Mouse (Mus musculus) Patski (cell line): ENCODE measurements at regions not wholly inside any gene's neighbourhood (a gene's known extent, or its start where the extent isn't known, plus 50 kb on each side); places are given as distances from the start of the nearest gene placed in this dataset.

ENCODE experiments used
- ATAC-seq: fragments of 100-300 bp; one replicate; pipeline ENCODE4 v1.8.0; 2021
- CTCF ChIA-PET: fragments of 350-600 bp; sonication (Branson Sonifier 250); formaldehyde crosslinking; loops from one replicate; lab custom pipeline; 2022; ENCODE audit warnings: inconsistent platforms; lab: Charles Lee
- POLR2A ChIA-PET: fragments of 350-600 bp; sonication (Branson Sonifier 250); formaldehyde crosslinking; loops from one replicate; lab custom pipeline; 2022; ENCODE audit warnings: antibody characterized with exemption, inconsistent platforms; lab: Charles Lee
- DNase-seq: peaks from one replicate; pipeline ENCODE4 v3.0.0-alpha.2; 2011; ENCODE audit warnings: low read depth, low spot score
- H3K27me3 ChIP-seq: fragments of 371-371 bp; one replicate; pipeline ENCODE4 v1.5.1; 2021
- CTCF ChIP-seq: fragments of 100-300 bp; IDR thresholded peaks from one replicate; pipeline ENCODE4 v1.5.1; 2021
- in situ Hi-C: fragments of 300-500 bp; cut with MboI; formaldehyde crosslinking; loops from 3 replicates; pipeline ENCODE4 v1.11.1; 2018; ENCODE audit warnings: low pct_unique_long_range_greater_than_20kb, mixed read lengths

DNA sequence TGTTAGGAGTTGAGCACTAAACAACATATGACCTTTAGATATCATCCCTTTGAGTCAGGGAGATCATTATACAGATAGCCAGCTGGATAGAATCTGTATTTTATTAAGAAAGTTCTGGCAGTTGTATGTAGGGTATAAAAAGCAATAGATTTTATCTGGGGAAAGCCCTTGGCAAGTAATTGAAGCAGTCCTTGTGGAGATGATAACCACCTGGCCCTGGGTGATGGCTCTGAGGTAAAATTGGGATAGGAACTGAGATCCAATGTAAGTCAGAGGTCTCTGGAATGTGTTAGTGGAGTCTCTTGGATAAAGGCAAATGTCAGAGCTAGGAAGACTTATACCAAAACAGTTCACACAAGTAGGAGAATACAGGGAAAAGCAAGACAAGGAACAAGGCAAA lies 1547.0 kb upstream of the Slc10a2 start:
- no peak for DNase-seq
- TF ChIP-seq CTCF, result no peak
- ChIA-PET POLR2A (no interaction called here), CTCF (no interaction called here)
- ATAC-seq, result no peak
- in situ Hi-C loops, result no loop called here
- H3K27me3 ChIP-seq, result no peaks in the 10 kb centered on the region

DNA sequence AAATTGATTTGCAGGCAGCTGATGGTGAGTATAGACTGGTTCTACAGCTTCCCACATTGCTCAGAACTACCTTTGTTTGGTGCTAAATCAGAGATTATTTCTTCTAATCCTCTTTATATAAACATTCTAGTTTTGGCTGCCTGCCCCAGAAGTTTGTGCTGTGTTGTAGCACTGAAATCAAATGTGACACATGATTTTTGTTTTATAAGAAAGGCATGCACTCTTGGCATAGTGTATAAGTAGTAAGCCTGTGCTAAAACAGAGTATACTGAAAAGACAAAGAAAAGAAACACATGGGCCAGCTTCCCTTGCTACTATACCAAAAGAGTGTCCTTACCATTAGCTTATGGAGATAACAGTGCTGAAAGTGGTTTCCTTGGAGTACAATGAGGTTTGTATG lies 1542.9 kb upstream of the Slc10a2 start:
- CTCF ChIA-PET, result no interaction called here
- no peak for TF ChIP-seq CTCF
- POLR2A ChIA-PET, result no interaction called here
- in situ Hi-C loops, result no loop called here
- no peaks in the 10 kb centered on the region for H3K27me3 ChIP-seq
- no peak for ATAC-seq
- no peak for DNase-seq

DNA sequence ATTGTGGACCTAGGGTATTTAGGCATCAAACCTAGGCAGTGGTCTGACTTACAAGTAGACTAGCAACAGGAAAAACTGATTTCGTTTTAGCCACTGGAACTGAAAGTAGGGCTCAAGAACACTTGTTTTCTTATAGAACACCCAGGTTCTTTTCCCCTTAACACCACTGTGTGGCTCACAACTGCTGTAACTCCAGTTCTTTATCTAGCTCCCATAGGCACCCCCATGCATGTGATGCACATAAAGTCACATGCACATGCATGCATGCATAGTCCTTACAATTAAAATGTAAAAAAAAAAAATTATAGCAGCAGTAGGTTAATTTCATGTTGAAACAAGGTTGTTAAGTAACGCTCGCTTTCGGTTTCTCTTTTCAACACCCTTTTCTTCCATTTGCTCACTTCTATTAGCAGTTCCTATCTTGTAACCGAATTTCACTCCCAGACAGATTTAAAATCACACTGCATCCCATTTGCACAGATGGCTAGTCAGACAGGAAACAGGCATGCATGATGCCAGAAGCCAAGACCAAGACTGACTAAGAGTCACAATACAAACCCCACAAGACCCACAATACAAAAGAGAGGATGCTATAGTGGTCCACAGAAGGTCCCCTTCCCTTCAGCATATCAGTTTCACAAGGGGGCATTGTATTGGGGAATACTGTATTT lies 1540.3 kb upstream of the Slc10a2 start:
- H3K27me3 ChIP-seq, result no peaks in the 10 kb centered on the region
- TF ChIP-seq CTCF, result no peak
- ATAC-seq, result no peak
- DNase-seq, result no peak
- in situ Hi-C loops, result no loop called here
- POLR2A ChIA-PET, result no interaction called here
- CTCF ChIA-PET, result no interaction called here

DNA sequence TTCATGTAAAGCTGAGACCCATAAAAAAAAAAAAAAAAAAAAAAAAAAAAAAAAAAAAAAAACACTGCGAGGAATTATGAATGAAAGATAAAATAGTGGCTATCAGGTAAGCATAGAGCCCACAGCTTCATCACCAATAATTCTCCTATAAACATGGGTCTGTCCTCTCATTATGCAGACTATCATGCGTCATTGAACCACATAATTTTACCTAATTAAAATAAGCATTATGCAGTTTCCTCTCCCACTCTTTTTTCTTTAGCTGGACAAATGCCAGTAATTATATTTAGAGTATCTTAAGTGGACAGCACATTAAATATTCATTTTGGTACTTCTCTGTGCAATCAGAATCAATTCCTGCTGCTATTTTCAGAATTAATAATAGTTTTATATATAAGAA lies 1539.2 kb upstream of the Slc10a2 start:
- TF ChIP-seq CTCF, result no peak
- ChIA-PET POLR2A (no interaction called here), CTCF (no interaction called here)
- no peak for DNase-seq
- ATAC-seq, result no peak
- in situ Hi-C loops, result no loop called here
- no peaks in the 10 kb centered on the region for H3K27me3 ChIP-seq

DNA sequence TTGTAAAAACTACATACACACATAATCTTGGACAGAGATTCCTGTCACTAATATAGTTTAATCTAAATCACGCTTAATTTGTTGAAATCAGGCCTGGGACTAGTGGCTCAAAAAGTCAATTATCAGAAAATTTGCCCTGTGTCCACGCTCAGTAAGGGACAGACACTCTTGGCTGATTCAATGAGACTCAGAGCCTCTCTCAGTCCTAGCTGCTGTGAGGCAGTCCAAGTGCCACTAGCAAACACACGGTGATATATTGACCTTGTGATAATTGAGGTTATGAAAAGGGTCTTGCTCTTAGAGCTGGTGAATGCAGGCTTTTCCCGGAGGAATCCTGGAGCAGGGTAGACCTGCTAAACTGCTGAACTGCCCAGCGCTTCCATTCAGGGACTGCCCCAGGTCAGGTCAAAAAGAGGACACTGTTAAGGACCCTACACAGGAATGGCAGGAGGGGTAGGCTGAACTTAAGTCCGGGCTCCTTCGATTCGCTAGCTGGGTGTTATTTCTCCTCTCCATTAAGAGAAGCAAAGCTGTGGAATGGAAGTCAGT lies 1521.9 kb upstream of the Slc10a2 start:
- ChIA-PET CTCF (no interaction called here), POLR2A (no interaction called here)
- H3K27me3 ChIP-seq, result no peaks in the 10 kb centered on the region
- DNase-seq (no peak), ATAC-seq (no peak)
- in situ Hi-C loops, result no loop called here
- no peak for TF ChIP-seq CTCF

- ChIA-PET CTCF (no interaction called here), POLR2A (no interaction called here)
- in situ Hi-C loops, result no loop called here
- ATAC-seq (no peak), DNase-seq (no peak)
- no peaks in the 10 kb centered on the region for H3K27me3 ChIP-seq
- TF ChIP-seq CTCF, result no peak
Measured at GRCm38 (mm10) chr8:6608891-6609290, 1503.7 kb upstream of the Slc10a2 start.

GRCm38 (mm10) chr8:6606854-6607535 lies 1501.8 kb upstream of the Slc10a2 start:
- no peak for DNase-seq
- ATAC-seq, result no peak
- ChIA-PET POLR2A (no interaction called here), CTCF (no interaction called here)
- in situ Hi-C loops, result no loop called here
- no peak for TF ChIP-seq CTCF
- H3K27me3 ChIP-seq, result no peaks in the 10 kb centered on the region

GRCm38 (mm10) chr8:6604232-6604804 lies 1499.2 kb upstream of the Slc10a2 start:
- in situ Hi-C loops, result no loop called here
- TF ChIP-seq CTCF, result no peak
- no peaks in the 10 kb centered on the region for H3K27me3 ChIP-seq
- DNase-seq (no peak), ATAC-seq (no peak)
- ChIA-PET CTCF (no interaction called here), POLR2A (no interaction called here)

- CTCF ChIA-PET, result no interaction called here
- POLR2A ChIA-PET, result no interaction called here
- TF ChIP-seq CTCF, result no peak
- in situ Hi-C loops, result no loop called here
- ATAC-seq (no peak), DNase-seq (no peak)
- no peaks in the 10 kb centered on the region for H3K27me3 ChIP-seq
Measured at GRCm38 (mm10) chr8:6590146-6590545, 1485.0 kb upstream of the Slc10a2 start.

DNA sequence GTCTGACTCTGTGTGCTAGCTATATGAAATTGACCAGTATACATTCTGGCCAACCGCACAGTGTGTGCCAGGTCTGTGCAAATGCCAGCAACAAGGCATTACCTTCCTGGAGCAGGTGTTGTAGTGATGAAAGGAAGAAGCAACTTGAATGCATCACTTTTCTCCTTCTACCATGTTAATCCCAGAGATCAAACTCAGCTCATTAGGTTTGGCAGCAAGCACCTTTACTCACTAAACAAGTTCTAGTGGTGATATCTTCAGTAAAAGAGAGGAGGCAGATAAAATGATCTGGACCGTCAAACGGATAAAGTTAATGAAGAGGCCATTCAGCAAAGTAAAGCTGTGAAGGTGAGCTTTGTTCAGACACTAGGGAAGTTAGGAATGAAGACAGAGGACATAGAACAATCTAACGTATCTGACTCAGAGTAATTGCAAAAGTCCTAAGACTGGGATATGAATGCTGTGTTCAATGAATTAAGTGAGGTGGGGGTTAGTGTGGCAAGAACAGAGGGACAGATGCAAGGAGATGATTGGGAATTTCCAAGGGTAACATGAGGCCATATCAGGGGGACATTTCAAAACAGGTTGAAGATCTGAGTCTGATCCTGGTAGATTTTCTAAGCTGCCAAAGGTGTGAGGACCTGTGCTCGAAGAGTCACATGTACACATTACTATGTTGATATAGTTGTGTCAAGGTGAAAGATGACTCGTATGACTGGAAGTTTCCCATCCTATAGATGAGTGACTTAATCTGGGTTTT lies 1478.4 kb upstream of the Slc10a2 start:
- ATAC-seq (no peak), DNase-seq (no peak)
- in situ Hi-C loops, result loop anchor here (10.0 kb wide), 1 partner anchor 111 kb away; no protein-coding TSS in a partner anchor
- CTCF ChIA-PET, result no interaction called here
- POLR2A ChIA-PET, result no interaction called here
- peaks cover 7% of the 10 kb centered on the region for H3K27me3 ChIP-seq
- no peak for TF ChIP-seq CTCF
